9 mouse cellular contexts compared by ENCODE assay signal in genomic region chr1:24100870-24101358, GRCm38 (mm10). TPM values are rescaled to one million over a fixed set of nuclear protein-coding genes. Genes with fewer than 3 reads are reported as not detected.
DNase-seq lines count a peak whose midpoint lies in the region; ATAC-seq lines count a peak whose summit lies in the region.
"Had no signal": no experiment of that assay in that cellular context is flagged by ENCODE, and none has a peak within 500 bp of the region (broad histone marks: within the 10 kb centered on the region; RNA-seq: fewer than 3 reads in every experiment).

No protein-coding gene starts in this region.

- peak overlapping the region; percentile 93 for H3K4me3 ChIP-seq in heart, embryonic 10.5 days
- peak overlapping the region; percentile 96 for H3K4me3 ChIP-seq in hindbrain, embryonic 14.5 days (replicated peaks; ENCODE audit: low read length)
- peak overlapping the region; percentile 94 for H3K4me3 ChIP-seq in midbrain, embryonic 12.5 days

- H3K9ac ChIP-seq in hindbrain, embryonic 14.5 days, result peak overlapping the region; percentile 91
- peak overlapping the region; percentile 92 for H3K9ac ChIP-seq in midbrain, embryonic 12.5 days (replicated peaks)

- peak overlapping the region; percentile 65 for H3K4me2 ChIP-seq in hindbrain, embryonic 14.5 days (replicated peaks)
- peak overlapping the region; percentile 59 for H3K4me2 ChIP-seq in midbrain, embryonic 12.5 days (replicated peaks)

- ATAC-seq in hindbrain, embryonic 14.5 days (ENCODE audit: low FRiP score), result no peak
- ATAC-seq in midbrain, embryonic 12.5 days (ENCODE audit: low FRiP score, low read depth), result peak; percentile 31

- WGBS in heart, embryonic 10.5 days, result 66% methylated on average over 6 of the region's 6 CpGs
- 51% methylated on average over 6 of the region's 6 CpGs for WGBS in hindbrain, embryonic 14.5 days
- WGBS in midbrain, embryonic 12.5 days, result 62% methylated on average over 6 of the region's 6 CpGs

- DNase-seq in heart, embryonic 10.5 days (ENCODE audit: low spot score), result no peak
- no peak for DNase-seq in heart, postnatal 4 days
- peak; percentile 24 to 36 for DNase-seq in cerebellum, postnatal 14 days
- no peak for DNase-seq in hindbrain, embryonic 14.5 days (ENCODE audit: low spot score)
- DNase-seq in right cerebral cortex, postnatal 4 days, result no peak
- DNase-seq in adrenal gland, postnatal 10 days, result no peak
- DNase-seq in spleen, postnatal 4 days (ENCODE audit: low spot score in 2 of 2), result no peak

- no peaks in the 10 kb centered on the region for H3K27me3 ChIP-seq in heart, embryonic 10.5 days (ENCODE audit: insufficient read depth, poor library complexity, severe bottlenecking)
- H3K27me3 ChIP-seq in hindbrain, embryonic 14.5 days (ENCODE audit: control insufficient read depth, insufficient read depth, low read length), result no peaks in the 10 kb centered on the region
- no peaks in the 10 kb centered on the region; the same call in 1 of the 2 replicates for H3K27me3 ChIP-seq in midbrain, embryonic 12.5 days

- H3K36me3 ChIP-seq in heart, embryonic 10.5 days, result no peaks in the 10 kb centered on the region
- no peaks in the 10 kb centered on the region for H3K36me3 ChIP-seq in hindbrain, embryonic 14.5 days (replicated peaks; ENCODE audit: control insufficient read depth, insufficient read depth)
- H3K36me3 ChIP-seq in midbrain, embryonic 12.5 days, result no peaks in the 10 kb centered on the region

- H3K27ac ChIP-seq in heart, embryonic 10.5 days, result peak overlapping the region; percentile 97
- H3K27ac ChIP-seq in hindbrain, embryonic 14.5 days, result peak overlapping the region; percentile 80; the same call in 1 of the 2 replicates
- peak overlapping the region; percentile 90; the same call in 1 of the 2 replicates for H3K27ac ChIP-seq in midbrain, embryonic 12.5 days (replicated peaks)

- H3K9me3 ChIP-seq in heart, embryonic 10.5 days, result no peaks in the 10 kb centered on the region; the same call in 1 of the 2 replicates
- no peaks in the 10 kb centered on the region for H3K9me3 ChIP-seq in hindbrain, embryonic 14.5 days (ENCODE audit: control insufficient read depth, low read length)
- no peaks in the 10 kb centered on the region for H3K9me3 ChIP-seq in midbrain, embryonic 12.5 days

- peaks cover 9% of the 10 kb centered on the region; the same call in 1 of the 2 replicates for H3K4me1 ChIP-seq in heart, embryonic 10.5 days
- peaks cover 16% of the 10 kb centered on the region for H3K4me1 ChIP-seq in hindbrain, embryonic 14.5 days (replicated peaks; ENCODE audit: control insufficient read depth, insufficient read depth, low read length)
- peaks cover 7% of the 10 kb centered on the region; the same call in 1 of the 2 replicates for H3K4me1 ChIP-seq in midbrain, embryonic 12.5 days

RNA-seq across cellular contexts. Expression of gene Fam135a, which starts 0.8 kb away (rescaled TPM):
- 32.1 and 32.5 TPM in 2 replicates for polyA plus RNA-seq in heart, embryonic 10.5 days (2016; fragmentation: Nextera tagmentation; extraction: Ambion mirVana)
- total RNA-seq in heart, postnatal 4 days (2021), result 10 to 100 TPM; 42.5 to 43.1 TPM
- 27.4 and 27.6 TPM in 2 replicates for polyA plus RNA-seq in hindbrain, embryonic 14.5 days (2014; fragmentation: Nextera tagmentation; extraction: Ambion mirVana)
- polyA plus RNA-seq in midbrain, embryonic 12.5 days (2016; fragmentation: Nextera tagmentation; extraction: Ambion mirVana), result 49.4 and 51.1 TPM in 2 replicates
- 10 to 100 TPM; 18.4 to 23.8 TPM for total RNA-seq in adrenal gland, postnatal 10 days (2021)
- total RNA-seq: MEL had no signal

Comparison
In these comparisons a context has a peak if more than half of its experiments do, and no peak if none do; other contexts are left out.
1. DNase-seq: peak in cerebellum, postnatal 14 days (2 of 2); none in heart, embryonic 10.5 days (single experiment), heart, postnatal 4 days (single experiment), hindbrain, embryonic 14.5 days (single experiment), right cerebral cortex, postnatal 4 days (single experiment), adrenal gland, postnatal 10 days (single experiment) and spleen, postnatal 4 days (0 of 2).
2. Peak in every context shown above with its lines, with median percentiles within 50 percentile points of each other: H3K27ac ChIP-seq and H3K4me3 ChIP-seq.